Mouse (Mus musculus) embryo, embryonic 10 days (tissue): ENCODE results near the gene Tnfaip3.

Source experiments
- DNase-seq: peaks from one replicate; pipeline ENCODE4 v3.0.0-alpha.2; 2015; ENCODE audit warnings: low spot score

Gene Tnfaip3

DNA sequence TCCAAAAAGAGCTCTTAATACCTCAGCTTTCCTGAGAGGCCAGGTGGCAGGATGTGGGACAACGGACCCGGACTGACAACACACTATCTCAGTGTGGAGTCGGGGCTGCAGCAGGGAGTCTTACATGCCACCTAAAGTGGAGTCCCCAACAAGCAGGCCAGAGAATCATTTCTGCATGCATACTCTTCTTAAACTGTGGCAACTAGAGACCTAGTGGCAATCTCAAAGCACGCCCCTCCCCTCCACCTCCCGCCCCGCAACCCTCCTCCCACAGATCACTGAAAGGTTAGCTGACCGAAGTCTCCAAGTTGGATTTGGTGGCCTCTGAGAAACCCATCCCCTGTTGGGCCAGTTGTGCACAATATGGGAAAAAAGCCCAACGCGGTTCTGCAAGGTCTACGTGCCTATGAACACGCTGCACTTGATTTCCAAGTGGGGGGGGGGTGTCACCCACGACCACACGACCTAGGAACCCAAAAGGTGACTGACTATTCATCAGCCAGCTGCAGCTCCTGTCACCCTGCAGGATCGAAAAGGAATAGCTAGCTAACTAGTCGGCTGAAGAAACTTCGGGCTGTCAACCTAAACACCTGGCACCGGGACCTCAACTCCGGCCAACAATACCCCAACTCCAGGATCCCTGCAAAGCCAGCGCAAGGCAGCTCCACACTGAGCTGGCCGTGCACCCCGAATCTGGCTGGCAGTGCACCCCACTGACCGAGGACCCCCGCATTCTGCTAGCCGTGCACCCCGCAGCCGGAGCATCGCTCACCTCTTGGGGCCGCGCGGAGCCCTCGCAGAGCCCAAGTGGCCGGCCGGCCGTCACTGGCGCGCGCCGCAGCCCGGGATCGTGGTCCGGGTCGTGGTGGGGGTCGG, 838 bp downstream of the Tnfaip3 start:
- DNase-seq = peak; percentile 46

DNA sequence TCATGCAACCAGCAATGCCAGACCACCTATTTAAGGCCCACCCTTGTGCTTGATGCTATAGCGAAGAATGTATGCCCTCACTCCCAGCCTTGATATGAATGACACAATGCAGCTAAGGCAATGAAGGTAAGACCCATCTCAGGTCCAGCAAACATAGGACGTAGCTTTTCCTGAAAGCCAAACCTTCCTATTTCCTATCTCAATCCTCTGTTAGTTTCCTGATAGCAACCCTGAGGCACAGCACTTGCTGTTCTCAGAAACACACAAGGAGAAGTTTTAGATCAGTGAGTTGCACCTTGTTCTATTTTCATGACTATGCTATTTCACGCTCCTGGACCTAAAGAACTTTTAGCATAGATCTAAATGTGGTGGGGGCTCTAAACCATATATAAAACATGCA, 2.1 kb downstream of the Tnfaip3 start:
- no peak for DNase-seq

DNA sequence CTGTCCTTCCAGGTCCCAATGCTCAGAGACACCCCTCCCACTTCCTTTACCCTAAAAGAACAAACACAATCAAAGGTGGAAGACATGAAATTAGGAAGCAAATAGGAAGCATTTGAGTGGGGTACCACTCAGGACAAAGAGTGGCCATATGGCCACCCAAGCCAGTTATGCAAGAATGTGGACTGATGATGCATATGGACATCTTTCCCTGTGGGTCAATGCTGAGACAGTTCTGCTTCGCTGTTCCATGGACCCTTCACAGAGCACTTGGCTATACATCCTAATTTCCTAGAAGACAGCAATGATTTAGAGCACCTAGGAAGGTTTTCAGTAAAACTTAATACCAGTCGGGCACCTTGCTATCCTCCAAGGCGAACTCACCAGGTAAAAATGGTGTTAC, 2.8 kb downstream of the Tnfaip3 start:
- DNase-seq = no peak

DNA sequence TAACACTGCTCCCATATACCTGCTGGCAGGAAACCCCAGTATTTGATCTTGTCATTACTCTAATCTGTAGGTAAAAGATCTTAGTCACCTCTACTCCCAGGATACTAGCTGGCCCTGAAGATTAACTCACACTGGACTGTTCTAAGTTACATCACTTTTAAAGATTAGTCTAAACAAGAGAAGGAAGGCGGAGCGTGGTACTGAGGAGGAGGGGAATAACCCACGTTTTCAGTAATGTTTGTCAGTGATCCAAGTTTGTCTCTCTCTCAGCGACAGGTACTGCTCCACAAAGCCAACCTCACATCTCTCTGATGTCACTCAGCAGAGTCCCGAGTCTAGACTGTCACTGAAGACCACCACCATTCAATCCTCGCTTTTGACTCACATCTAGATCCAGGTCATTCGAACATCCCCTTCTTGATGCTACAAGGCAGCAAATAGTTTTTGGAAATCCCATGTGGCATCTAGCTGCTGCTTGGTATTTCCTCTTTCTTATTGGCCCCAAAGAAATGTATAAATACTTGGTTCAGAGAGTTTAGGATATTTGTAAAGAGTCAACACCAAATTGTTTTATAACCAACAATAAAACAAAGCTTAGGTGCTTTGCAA, 3.5 kb downstream of the Tnfaip3 start:
- DNase-seq = no peak

DNA sequence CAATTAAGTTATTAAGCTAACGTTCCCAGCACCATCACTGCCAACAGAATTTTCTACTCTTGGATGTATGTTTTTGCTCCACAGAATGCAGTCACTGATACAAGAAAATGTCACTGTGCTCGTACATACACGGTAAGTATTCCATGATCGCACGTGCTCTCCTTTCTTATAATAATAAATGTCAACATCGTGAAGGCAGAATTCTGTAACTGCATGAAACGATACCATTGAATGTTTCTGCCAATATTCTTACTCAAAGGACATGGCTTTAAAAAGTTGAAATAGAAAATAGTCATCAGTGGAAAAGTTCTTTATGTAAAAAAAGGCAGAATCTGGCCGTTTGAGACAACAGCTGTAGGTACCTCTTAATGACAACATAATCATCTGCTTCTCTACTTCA, 5.0 kb downstream of the Tnfaip3 start:
- no peak for DNase-seq

DNA sequence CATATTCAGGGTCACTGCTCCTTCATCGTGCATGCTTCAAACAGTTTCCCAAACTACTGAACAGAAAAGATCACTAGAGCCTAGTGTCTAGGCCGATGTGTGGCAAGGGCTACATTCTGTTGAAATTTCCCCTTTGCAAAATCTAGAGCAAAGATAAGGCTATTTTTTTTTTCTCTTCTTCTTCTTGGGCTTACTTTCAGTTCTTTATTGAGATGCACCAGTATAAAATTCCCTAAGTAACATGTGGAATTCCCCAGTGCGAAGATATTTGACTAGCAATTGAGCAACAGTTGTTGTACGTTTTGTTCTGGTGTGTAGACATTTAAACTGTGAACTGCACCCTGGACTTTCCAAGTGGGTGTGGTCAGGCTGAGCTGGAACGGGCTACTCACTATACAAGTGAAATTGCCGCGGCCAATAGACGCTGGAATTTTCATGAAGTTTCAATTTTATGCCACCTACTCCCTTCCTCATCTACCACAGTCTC, 6.2 kb downstream of the Tnfaip3 start:
- DNase-seq = no peak

DNA sequence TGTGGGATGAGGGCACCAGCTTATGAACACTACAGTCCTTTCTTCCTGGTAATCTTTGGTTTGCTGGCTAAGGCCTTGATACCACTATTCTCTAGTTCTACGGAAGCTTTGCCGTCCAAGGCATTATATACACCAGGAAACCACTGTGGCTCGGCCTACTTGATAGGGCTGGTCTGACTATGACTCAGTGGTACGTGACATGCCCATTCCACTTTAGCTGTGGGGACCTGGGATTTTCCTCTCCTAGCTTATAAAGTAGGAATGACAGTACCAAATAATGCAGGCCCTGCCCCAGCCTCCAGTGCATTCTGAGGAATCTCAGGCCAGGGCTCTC, 6.9 kb downstream of the Tnfaip3 start:
- no peak for DNase-seq

DNA sequence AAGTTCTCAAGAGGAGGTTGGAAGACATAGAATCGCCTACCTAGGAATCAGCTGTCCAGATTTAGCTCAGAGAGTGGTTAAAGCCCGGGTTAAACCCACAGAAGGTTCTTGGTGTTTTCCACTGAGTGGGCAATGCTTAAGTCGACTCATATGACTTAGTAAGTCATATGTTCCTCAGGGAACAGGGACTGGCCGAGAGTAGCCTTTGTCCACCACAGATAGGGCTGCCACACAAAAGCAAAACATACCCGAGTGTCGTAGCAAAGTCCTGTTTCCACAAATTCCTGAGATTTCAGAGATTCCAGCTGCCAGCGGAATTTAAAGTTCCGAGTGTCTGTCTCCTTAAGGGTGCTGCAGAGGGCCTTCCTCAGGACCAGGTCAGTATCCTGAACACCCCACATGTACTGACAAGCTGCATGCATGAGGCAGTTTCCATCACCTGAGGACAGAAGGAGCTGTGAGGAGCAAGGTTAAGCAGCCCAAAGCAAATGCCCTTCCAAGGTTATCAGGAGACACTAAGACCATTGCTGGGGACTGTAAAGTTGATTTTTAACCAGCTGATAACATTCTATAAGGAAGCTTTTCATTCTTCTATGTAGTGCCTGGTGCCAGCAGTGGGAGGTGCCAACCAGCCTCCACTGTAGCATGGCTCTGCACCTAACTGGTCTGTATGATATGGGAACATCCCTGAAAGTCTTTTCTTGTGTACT, 7.4 kb downstream of the Tnfaip3 start:
- no peak for DNase-seq

DNA sequence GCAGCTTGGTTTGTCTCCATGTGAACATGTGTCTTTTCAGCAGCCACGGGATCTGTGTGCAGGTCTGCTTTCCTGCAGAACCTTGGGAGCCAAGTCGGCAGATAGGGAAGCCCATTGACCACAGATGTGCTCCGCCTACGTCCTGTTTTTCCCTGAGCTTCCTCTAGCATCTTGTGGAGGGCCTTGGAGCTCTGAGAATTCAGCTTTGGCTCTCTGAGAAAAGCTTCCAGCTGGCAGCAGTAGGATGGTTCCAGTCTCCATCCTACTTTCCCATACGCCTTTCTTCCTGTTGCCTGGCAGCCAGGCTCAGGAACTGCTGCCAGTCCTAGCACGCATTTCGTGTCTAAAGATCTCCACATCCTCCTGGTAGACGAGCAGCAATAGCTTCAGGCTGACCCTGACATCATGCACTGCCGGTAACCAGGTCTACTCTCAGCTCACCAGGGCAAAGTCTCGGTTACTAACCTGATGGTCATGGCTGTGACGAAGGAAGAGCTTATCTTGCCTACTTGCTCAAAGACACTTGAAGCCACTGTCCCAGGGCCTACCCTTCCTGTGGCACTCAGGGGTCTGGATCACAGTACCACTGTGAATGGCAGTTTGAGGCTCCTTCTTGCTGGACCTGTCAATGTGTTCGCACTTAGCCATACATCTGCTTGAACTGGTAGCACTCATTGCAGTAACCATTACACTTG, 13.2 kb downstream of the Tnfaip3 start:
- no peak for DNase-seq

DNA sequence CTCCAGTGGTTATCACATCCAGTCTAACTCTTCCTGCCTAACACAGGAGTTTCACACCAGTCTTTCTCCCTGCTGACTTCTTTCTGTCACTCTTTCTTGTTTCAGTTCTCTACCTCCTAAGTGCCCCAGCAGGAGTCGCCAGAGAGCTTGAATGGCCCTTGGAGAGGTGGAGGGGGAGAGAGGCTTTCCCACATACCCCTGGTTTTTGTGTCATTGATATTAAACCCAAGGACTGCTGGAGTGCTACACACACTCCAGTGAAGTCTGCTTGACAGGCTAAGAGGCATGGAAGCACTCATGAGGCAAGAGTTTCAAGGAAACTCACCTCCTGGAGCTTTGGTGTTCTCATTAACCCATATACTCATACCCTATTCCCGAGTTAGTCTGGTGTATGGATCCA, 16.0 kb downstream of the Tnfaip3 start:
- no peak for DNase-seq

DNA sequence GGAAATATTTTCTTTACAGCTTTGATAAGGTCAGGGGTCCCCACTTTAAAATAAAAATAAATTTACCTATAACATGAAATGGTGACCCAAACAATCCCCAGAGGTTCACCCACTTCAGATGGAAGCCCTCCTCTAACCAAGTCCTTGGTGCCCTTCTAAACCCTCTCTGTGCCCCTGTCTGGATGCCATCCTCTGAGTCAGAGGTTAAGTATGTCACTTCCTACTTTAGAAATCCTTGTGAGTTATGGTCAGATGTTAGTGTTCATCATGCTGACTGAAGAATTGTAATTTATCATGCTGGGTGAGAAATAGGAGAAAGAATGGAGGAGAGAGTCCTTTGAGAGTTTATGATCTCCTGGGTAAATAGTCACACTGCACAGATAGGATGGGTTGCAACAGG, 19.1 kb downstream of the Tnfaip3 start:
- DNase-seq = no peak

DNA sequence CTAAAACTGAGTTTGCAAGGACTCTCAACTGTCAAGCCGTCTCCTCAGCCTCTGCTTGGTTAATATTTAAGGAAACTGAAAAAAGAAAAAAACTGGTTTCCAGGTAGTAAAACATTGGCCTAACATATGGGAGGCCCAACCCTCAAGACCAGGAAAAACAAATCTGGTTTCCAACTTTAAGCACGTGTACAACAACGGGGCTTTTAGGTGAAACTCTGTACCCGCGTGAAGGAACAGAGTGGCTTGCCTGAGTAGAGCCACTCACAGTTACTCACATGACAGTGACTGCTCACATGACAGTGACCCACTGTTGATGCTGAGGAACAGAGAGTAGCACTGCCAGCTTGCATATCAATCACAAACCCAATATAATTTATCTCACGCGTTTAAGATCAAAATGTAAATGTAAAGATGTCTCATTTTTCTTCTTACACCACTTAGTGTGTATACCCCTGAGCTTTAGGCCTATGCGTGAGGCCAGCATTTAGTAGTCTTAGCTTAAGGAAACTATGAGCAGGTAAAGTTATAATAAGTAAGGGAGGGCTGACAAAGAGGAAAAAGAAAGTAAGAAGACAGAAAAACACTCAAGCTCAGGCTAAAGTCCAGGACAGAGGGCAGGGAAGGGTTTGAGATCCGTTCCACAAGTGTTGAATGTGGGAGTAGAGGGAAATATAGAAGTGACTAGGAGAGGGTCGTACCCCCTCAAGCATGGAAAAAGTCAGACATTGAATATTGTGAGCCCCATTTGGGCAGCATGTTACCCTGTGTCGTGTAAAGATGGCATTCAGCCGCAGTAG, 19.8 kb downstream of the Tnfaip3 start:
- DNase-seq = no peak

DNA sequence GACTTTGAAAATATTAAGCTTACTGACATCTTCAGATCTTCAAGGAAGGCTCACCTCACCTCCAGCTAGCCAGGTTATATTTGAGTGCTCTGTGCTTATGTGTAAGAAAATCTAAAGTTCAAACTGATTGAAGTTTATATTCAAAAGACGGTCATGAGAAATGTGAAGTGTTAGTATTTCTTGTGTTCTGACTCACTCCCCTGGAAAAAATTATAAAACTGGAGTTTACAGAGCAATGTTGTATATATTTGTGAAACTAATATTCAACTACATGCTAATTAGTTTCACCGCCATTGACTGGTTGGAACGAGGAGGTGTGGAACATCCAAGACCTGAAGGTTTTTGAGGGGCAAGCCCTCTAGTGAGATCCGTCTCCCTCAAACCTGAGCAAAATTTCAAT, 22.5 kb downstream of the Tnfaip3 start:
- no peak for DNase-seq

DNA sequence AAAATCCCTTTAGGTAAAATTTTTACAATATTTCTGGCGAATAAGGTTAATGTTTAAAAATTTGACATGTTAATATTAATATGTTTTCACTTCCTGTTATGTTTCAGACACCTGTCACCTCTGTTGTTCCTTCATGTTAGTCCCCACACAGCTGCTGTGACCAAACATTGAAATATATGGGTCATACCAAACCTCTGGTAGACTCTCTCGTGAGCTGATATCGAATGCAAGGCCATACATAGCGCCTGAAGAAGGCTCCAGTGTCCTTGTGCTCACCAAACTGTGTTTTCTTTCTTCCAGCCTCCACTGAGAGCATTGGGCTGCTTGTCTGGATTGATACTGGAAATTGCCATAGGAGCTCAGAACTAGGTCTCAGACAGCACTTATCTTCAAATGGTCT, 24.4 kb downstream of the Tnfaip3 start:
- no peak for DNase-seq

DNA sequence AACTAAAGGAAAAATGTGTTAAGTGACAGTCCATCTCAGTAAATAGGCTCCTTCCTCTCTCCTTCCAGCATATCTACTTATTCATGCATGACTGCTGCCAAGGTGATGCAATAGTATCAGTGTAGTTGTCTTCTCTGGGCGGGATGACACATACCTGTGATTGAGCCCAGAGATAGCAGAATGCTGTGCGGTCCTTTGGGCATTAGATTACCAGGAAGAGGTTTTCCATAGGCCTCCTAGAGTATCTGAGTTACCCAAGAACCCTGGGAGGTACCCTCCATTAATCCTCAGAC, 27.6 kb downstream of the Tnfaip3 start:
- DNase-seq = no peak

DNA sequence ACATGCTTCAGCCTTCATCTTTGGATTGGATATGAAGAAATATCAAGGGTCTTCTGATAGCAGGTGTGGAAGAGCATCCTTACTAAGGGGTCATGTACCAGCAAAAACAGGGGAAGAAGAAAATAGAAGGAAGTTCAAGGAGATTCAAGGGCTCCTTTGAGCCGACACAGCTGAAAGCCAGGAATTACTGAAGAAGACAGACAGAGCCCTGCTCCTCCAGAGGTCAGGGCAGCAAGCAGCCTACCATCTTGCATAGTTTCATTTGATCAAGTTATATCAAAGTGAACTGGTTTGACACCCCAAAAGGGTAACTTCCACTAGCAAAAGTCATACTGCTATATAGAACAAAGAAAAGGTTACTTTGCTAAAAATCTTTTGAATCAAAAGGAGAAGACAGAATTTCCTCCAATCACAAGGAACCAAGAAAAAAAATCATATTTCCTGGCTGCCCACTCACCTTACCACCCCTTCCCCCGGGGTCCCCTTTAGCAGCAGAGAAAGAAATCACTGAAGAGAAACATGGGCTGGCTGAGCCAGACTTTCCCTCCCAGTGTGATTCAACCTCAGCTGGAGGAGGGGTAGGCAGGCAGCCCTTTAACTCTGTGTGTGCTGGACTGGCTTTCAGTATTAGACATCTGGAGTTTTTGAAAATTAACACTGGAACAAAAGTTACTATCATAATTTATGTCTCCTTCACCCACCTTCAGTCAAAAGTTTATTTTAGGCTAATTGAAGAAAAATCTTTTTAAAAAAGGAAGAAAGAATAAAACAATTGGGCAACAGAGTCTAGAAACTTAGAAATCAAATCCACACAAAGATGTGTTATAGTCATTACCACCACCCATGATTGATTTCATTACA, 28.2 kb downstream of the Tnfaip3 start:
- DNase-seq = peak; percentile 22

DNA sequence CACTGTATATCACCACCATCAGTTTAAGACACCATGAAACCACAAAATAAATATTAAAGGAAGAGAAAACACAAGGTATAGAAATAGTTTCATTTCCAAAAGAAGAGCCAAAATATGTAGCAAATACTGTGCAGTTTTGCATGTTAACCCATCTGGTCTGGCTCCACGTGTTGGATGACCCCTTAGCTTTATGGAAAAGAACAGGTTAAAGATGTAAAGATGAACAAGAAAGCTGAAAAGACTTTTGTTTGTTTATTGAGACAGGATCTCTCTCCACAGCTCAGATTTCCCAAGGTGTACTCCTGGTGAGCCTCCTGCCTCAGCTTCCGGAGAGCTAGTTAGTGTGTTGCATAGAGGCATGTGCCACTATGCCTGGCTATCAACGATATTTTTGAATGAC, 29.9 kb downstream of the Tnfaip3 start:
- DNase-seq = no peak

DNA sequence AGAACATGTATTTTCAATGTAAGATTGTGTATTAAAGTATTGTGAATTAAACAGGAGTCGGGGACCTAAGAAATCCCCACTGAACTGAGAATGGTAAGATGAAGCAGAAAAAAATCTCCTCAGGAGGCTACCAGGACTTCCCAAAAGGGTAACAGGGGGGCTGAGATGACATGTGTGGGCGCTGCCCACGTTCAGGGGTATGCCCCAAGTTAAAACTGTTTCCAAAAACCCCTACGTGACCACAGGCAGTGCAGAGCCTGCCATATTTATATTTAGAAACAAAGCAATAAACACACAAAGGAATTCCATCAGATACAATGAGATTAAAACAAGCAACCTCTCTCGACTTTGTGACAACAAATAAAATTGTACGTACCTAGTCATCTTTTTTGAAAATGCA, 31.9 kb downstream of the Tnfaip3 start:
- DNase-seq = no peak

DNA sequence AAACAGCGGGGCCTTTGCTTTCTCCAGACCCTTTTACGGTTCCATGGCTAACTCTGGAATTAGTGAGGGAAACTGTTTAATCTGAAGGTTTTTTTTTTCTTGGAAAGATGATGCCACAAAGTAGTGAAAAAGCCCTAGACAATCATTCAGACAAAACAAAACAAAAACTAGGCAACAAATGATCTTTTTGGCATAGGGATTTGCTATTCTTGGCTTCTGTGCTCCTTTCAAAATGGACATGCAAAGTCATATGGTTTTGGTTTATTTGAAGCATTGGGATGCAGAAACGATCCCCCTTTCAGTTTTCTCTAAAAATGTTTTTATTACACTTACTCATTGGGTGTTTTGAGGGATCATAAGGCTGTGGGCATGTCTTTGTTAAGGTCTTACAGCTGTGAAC, 41.0 kb downstream of the Tnfaip3 start:
- no peak for DNase-seq

DNA sequence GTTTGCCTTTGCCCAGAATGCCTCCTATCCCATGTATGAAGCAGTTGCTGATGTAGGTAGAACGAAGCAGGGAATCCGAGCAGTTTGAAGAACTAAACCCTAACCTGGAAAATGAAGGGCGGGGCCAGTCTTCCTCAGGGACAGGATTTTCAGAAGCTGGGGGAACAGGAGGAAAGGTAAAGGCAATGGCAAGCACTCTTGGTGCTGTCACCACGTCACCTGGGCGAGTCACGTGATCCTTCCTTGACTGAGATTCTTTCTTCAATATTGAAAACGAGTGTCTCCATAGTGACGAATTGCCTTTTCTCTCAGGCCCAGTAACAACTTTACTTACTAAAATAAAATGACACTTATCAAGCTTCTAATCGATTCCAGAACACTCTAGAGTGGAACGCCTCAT, 48.6 kb downstream of the Tnfaip3 start:
- DNase-seq = no peak

DNA sequence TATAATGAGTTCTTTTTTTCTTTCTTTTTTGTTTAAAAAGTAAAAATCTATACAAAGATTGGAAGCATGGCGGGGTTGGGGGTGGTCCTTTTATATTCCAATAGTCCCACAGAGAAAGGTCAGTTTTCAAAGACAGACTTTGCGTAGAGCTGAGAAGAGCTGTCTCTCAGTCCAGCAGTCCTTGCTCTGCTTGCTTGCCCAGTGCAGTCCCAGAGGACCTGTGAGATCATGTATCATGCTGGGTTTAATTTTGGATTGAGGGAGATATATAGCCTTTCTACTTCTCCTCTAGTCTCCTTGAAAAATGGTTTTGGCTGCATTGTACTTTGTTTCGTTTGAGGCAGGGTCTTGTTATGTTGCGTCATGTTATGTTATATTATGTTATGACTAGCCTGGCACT, 49.9 kb downstream of the Tnfaip3 start:
- no peak for DNase-seq
